Mouse (Mus musculus): ENCODE measurements around the gene Daglb. TPM values are rescaled to one million over a fixed set of nuclear protein-coding genes. Genes with fewer than 3 reads are reported as not detected.

Daglb gene
- 10 to 100 TPM; 16.7 to 17.4 TPM for total RNA-seq (2021)

DNA sequence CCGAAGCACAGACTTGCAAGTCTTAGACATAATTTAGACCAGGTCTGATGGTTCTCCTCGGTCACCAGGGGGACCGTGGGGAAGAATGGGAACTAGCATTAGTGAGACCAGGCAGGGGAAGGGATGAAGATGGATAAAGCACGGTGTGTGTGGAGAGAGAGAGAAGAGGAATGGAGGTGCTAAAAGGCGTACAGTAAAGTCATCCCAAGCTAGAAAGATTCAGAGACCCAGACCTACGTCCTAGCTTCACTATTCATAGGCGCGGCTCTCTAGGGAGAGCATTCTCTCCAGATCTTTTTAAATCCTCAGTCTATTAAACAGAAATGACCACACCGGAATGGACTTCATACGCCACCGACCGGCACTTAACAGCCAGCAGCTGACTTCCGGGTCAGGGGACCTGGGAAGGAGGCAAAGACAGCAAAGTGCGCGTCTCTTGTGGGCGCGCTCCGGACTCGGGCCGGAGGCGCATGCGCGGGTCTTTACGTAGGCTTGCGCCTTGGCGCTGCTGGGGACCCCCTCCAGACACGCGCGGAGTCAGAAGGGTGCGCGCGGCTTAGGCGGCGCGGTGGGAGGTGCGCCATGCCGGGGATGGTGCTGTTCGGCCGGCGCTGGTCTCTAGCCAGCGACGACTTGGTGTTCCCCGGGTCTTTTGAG, at the start of gene Daglb:
Daglb (plus strand) TSS at position 485 of the 657 bp plus-strand sequence.
- peak; percentile 91 for DNase-seq
- intact Hi-C loops (cut with DNase I), result no loop called here

DNA sequence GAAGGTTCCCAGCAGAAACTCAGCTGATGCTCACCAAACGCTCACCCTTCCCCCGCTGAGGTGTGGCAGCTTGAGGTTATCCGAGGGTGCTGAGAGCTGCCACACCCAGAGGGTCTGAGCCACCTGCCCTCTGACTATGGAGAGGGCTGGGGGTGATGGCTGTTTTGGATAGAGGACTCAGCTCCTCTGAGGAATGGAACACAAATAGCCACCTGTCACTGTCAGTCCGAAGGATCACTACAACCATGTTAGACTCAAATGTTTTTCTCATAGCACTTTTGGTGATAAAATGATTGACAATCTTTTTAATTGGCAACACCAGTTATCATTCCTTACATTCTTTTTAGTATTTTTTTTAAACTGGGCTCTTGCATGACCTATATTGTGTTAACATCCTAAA, 42.9 kb upstream of the Daglb start:
- intact Hi-C loops (cut with DNase I), result loop anchor here (5.0 kb wide), 1 partner anchor 89 kb away; no protein-coding TSS in a partner anchor
- no peak for DNase-seq

DNA sequence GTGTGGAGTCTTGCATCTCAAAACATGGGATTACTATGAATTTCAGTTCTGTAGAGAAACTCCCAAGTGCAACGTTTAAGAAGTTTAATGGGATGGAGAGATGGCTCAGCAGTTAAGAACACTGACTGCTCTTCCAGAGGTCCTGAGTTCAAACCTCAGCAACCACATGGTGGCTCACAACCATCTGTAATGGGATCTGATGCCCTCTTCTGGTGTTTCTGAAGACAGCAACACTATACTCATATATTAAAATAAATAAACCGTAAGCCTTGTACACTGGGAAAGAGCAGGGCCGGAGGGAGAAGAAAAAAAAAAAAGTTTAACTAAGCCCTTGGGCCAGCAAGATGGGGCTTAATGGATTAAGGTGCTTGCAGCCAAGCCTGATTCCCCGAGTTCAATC, 41.4 kb upstream of the Daglb start:
- DNase-seq, result no peak
- intact Hi-C loops (cut with DNase I), result loop anchor here (5.0 kb wide), 1 partner anchor 91 kb away; no protein-coding TSS in a partner anchor

DNA sequence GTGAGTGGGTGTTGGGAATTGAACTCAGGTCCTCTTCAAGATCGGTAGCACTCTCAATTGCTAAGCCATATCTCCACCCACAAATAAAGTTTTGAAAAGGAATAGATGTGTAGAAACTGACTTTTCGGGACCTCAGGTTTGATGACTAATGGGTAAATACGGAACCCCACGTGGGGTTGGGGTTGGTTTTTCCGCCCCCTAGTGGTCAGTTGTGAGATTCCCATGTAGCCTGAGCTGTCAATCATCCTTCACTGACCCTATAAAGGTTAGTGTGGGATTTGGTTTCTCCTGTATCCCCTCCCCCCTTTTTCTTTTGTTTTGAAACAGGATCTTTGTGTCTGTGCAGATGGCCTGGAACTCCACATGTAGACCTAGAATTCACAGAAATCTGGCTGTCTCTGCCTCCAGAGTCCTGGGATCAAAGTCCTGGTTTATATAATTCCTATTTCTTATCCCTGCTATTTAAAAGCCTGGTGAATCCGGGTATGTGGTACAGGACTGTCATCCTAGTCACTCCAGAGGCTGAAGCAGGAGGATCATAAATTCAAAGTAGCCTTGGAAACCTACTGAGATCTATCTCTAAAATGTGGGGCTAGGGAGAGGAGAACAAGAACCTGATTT, 40.4 kb upstream of the Daglb start:
- DNase-seq, result peak; percentile 60
- intact Hi-C loops (cut with DNase I), result loop anchor here (5.0 kb wide), 1 partner anchor 92 kb away; no protein-coding TSS in a partner anchor

DNA sequence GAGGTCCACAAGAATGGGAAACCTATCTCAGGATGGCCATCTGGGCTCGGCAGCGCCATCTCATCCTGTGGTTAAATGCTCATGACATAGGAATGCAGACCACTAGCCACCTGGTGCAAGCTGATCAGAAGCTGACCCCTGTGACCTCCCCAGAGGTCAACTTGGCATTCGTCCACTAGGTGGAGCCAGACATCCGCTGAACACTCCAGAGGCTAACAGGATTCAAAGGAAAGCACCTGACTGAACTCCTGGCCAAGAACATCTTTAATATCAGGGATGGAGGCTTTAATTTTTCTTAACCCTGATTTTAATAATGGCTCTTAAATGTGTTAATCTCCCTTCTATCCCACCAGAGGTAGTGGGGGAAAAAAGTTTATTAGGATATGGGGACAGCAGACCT, 30.0 kb upstream of the Daglb start:
- intact Hi-C loops (cut with DNase I), result no loop called here
- peak; percentile 67 for DNase-seq

DNA sequence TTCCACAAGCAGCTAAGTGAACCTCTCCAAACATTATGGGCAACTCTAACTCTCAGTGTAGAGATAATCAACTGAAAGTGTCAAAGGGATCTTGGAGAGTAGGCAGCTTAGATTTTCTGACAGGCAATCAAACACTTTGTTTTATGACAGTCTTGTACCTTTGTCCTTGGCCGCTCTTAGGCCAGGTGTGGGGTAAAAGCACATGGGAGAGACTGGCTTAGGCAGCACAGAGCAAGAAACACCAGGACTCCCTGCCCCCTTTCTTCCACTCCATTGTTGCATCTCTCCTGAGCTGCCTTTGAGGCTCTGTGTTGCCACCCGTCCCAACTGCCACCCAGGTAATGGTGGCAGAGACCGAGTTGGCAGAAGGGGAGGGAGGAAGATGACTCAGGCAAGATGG, 23.1 kb upstream of the Daglb start:
- intact Hi-C loops (cut with DNase I), result no loop called here
- no peak for DNase-seq

DNA sequence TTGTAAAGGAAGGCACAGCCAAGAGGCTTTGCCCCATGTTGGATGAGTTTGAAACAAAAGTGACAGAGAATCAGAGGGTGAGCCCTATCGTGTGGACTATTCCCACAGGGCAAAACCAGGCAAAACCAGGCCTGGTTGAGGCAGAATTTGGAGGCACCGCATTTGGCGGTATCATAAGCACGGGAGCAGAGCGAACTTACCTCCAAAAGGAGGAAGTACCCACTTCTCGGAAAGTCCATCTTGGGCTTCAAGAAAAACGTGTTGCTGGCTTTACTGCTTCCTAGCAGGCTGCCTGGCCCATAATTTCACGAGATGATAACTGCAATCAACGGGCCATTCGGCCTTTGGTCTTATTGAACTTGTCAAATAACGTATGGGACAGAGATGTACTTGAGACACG, 22.6 kb upstream of the Daglb start:
- intact Hi-C loops (cut with DNase I), result no loop called here
- no peak for DNase-seq

DNA sequence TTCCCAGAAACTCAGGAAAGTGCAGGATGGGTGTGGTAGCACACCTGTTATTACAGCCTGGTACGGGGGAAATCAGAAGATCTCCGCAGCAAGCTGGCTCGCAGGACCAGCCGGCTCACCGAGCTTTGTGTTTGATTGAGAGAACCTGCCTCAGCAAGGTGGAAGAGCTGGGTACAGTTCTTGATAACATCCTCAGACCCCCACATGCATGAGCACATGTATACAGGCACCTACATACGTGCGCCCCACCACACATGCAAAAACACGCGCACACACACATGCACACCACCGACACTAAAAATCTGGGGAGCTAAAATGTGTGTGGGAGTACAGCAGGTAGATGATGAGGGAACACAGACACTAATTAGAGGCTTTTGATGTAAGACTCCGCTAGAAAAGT, 713 bp upstream of the Daglb start:
- no peak for DNase-seq
- intact Hi-C loops (cut with DNase I), result no loop called here

DNA sequence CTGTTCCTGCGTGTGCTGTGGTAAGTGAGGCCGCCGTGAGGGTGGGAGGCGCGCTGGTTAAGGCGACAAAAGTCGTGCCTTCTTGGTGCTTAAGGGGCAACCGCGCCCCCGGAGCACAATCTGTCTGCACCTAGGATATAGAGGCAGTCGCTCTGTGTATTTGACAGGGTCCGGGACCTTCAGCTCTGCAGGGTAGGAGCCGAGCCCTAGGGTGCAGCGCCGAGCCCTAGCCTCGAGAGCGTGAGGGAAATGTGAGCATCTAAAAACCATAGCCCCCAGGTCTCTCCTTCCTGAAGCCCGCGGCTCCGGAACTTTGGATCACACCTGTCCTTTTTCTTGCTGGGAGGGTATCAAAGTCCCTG, 354 bp downstream of the Daglb start:
- intact Hi-C loops (cut with DNase I), result no loop called here
- DNase-seq, result no peak

DNA sequence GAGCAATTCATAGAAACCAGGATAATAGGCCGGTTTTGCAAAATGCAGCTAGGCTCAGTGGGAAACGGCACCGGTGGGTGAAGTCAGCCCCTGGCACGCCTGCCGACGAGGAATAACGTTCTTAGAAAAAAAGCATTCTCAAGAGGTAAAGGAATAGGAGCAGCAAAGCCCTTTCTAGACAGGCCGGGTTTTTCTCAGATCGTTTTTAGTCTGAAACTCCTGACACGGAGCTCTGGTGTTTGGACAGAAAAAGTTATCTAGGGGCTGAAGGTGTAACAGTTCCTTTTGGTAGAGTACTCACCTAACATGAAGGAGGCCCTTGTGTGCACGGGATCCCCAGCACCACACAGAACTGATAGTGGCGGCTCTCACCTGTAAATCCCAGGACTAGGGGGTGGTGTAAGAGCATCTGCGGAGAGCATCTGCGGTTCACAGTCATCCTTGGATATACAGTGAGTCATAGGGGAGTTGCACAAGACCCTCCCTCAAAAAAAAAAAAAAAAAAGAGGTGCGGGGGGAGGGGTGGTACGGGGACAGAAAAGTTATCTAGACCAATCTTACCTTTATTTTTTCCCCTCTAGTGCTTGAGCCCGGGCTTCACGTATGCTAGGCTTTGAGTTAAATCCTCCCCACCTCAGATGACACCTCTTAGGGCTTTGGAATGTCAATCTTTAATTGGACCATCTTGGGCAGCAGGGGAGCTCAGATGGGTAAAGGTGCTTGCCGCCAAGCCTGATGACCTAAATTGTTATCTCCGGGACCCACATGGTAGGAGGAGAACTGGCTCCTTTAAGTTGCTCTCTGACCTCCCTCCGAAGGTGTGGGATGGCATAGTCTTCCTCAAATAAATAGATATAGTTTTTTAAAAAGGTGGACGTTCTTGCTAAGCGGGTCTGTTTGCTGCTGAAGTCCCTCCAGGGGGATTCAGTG, 1.0 kb downstream of the Daglb start:
- no peak for DNase-seq
- intact Hi-C loops (cut with DNase I), result no loop called here

DNA sequence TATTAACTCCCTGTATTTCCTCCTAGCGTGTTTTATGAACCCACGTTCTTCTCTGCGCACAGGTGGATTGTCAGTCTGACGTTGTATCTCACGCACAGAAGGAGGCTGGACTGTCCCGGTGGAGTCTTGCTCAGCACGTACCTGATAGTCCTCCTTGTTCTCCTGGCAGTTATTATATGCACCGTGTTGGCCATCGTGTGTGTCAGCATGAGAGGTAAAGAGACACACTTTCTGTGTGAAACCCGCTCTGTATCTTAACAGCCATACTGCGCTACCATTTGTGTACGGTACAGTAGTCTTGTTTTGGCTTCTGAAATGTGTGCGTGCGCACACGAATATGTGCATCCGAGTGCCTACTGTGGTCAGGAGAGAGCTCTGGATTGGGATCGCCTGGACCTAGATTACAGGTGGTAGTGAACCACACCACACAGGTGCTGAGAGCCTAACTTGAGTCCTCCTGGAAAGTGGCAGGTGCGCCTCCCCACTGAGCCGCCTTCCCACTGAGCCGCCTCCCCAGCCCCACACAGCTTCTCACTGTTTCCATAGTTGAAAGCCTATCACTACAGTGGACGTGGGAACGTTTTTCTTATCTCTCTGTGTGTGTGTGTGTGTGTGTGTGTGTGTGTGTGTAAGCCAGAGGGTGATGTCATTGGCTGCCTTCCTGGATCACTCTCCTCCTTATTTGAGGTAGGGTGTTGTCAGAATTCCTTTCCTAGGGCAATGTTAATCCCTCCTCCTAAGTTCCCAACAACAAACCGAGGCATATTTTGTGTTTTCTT, 2.7 kb downstream of the Daglb start:
- intact Hi-C loops (cut with DNase I), result no loop called here
- no peak for DNase-seq

DNA sequence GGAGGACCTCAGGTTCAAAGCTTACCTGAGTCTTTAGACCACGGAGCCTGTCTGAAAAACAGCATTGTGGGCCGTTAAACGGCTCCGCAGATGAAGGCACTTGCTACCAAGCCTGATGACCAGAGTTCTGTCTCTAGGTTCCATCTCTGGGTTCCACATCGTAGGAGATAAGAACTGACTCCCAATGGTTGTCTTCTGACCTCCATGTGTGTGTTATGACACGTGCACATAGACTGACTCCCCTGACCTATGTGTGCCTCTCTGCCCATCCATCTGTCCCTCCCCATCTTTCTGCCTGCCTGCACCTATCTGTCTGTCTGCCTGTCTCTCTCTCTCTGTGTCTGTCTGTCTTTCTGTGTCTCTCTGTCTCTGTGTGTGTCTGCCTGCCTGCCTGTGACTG, 3.5 kb downstream of the Daglb start:
- no peak for DNase-seq
- intact Hi-C loops (cut with DNase I), result no loop called here

DNA sequence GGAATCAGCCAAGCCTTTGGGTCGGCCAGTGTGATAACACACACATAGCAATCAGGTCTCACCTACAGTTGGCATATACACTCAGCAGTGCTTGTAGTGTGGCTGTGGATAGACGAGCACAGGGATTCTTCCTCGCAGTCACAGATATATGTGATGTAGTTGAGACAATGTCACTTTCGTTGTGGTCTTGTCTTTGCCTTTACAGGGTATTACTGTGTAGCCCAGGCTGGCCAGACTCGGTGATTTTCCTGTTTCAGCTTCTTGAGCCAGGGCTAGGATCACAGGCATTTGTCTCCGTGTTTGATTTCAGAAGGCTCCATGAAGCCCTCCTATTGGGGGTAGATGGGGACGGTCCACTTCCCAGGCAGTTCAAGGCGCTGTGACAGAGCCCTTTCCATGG, 5.2 kb downstream of the Daglb start:
- intact Hi-C loops (cut with DNase I), result no loop called here
- DNase-seq, result no peak

DNA sequence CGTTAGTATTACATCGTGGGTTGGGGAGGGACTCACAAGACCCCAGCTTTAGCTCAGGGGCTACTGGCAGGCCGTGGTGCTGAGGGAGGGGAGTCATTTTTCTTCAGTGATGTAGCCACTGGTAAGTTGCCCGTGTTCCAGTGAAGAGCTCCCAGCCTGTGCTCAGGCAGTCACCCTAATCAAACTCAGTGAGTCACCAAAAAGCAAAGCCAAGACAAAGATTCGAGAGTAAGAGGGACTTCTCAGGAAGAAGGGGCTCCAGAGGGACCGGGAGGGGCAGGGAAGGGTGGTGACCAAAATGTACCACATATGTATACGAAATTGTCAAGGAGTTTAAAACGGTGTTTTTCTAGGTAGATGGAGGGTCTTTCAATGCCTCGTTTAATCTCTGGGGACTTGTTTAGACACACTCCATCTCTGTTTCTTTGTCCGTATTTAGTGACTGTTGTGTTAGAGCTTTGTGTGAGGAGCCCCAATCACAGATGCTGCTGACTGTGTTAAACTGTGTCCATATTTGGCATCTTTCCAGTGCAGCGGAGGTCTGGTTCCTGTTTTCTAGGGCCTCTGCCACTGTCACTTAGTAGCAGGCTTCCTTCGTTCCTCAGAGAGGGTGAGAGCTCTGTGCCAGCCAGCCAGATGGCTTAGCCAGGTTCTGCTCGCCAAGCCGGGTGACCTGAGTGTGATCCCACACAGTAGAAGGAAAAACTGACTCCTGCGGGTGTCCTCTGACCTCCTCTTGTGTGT, 6.2 kb downstream of the Daglb start:
- intact Hi-C loops (cut with DNase I), result no loop called here
- peak; percentile 72 for DNase-seq

DNA sequence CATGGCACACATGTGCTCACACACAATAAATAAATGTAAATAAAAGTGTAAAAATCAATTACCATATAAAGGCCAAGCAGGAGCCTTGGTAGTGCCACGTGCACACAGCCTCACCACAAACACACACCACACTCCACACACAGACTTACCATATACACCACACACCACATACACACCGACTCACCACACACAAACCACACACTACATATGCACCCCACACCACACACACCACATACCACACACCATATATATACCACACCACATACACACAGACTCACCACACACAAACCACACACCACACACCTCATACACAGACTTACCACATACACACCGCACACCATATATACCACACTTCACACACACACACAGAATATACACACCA, 6.8 kb downstream of the Daglb start:
- no peak for DNase-seq
- intact Hi-C loops (cut with DNase I), result no loop called here

DNA sequence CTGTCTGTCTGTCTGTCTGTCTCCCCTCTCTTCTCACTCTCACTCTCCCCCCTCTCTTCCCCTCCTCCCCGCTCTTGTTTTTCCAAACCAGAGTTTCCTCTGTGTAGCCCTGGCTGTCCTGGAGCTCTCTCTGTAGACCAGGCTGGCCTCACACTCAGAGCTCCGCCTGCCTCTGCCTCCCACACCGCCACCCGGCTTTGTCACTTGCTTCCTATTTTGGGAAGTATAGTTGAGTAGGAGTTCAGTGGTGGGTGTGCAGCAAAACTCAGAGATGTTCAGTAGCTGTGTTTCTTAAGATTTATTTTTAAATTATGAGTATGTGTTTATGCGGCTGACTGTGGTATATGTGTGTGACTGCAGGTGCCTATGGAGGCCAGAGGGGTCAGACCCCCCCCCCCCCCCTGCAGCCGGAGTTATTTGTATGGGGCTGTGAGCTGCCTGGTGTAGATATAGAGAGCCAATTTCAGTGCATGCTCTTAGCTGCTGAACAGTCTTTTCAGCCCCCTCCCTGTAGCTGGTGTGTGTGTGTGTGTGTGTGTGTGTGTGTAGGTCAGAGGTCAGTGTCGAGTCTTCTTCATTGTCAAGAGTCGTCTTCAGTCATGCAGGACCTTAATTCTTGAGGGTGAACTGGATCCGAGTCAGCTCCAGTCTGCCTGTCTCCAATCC, 7.7 kb downstream of the Daglb start:
- DNase-seq, result no peak

DNA sequence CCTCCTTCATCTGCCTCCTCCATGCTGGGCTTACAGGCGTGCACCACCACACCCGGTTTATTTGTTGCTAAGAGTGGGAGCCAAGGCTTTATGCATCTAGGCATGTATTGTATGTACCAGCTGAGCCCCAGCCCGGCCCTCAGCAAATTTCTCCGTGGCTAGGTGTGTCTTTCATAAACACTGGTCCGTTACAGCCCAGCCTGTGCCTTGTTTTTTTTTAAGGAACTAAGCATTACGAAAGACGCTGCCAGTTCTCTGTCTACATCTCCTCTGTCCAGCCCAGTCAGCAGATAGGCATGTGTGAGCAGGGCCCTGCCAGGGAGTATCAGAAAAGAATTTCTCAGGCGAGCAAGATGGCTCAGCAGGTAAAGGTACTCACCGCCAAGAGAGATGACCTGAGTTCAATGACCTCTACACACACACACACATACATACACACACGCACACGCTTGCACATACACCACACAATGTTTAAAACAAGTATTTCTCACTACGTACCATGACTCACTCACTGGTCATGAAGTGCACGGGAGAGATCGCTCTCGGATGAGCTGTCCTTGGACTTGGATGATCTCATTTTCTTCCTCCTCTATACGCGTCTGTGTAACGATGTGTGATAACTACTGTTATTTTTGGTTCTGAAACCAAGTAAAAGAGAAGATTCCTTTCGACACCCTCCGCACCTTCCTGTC, 10.9 kb downstream of the Daglb start:
- DNase-seq, result no peak
- intact Hi-C loops (cut with DNase I), result no loop called here

More for the DNA sequence above, 7.7 kb downstream of the Daglb start:
- intact Hi-C loops (cut with DNase I), result no loop called here

DNA sequence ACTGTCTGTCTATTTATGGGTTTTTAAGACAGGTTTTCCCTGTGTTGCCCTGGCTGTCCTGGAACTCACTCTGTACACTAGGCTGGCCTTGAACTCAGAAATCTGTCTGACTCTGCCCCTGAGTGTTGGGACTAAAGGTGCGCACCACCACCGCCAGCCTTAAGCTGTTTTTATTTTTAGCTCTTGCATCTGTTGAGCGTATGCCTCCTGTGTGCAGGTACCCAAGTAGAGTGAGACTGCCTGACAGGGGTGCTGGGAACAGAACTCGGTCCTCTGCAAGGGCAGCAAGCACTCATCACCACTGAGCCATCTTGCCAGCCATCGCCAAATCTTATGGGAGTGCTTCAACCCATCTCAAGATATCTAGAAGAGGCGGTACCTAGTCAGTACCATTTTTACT, 11.6 kb downstream of the Daglb start:
- intact Hi-C loops (cut with DNase I), result no loop called here
- no peak for DNase-seq

DNA sequence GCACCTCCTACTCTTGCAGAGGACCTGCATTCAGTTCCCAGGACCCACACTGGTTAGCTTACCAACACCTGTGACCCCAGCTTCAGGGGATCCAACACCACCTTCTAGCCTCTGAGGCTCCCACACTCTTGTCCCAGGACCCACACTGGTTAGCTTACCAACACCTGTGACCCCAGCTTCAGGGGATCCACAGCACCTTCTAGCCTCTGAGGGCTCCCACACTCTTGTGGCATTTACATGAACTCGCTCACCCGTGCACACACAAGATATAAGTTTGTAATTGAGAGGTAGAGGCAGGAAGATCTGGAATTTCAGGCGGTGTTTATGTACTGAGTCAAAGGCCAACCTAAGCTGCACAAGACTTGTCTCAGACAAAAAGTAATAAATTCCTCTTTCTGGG, 13.5 kb downstream of the Daglb start:
- DNase-seq, result no peak
- intact Hi-C loops (cut with DNase I), result no loop called here

Measured in left cerebral cortex, postnatal 4 days (tissue).